Mouse (Mus musculus): ENCODE data around the gene Coq5. TPM values are rescaled to one million over a fixed set of nuclear protein-coding genes. Genes with fewer than 3 reads are reported as not detected.
A peak's percentile ranks its signal among the peaks of the same experiment; 100 is the strongest.

Gene Coq5
- 41.8 and 43.6 TPM in 2 replicates for polyA plus RNA-seq (2015; fragmentation: Nextera tagmentation; extraction: Ambion mirVana)

GRCm38 (mm10) chr5:115279226-115280049 lies at the start of gene Coq5:
Gene Coq5 (plus strand): TSS chr5:115279666.
- peaks cover 6% of the 10 kb centered on the region for H3K4me1 ChIP-seq
- H3K27ac ChIP-seq: no peak within 1 kb of the TSS
- H3K9me3 ChIP-seq: no peaks in the 10 kb centered on the region
- peak; percentile 71; the same call in 1 of the 2 replicates for ATAC-seq (ENCODE audit: low FRiP score, low read depth)
- H3K27me3 ChIP-seq: no peaks in the 10 kb centered on the region
- H3K4me2 ChIP-seq (replicated peaks): peak within 1 kb of the TSS; percentile 95
- peak within 1 kb of the TSS; percentile 85 for H3K9ac ChIP-seq
- H3K4me3 ChIP-seq: peak within 1 kb of the TSS; percentile 92
- peaks cover 14% of the 10 kb centered on the region for H3K36me3 ChIP-seq
- WGBS: 3% methylated on average over 45 of the region's 45 CpGs

- Histone ChIP-seq H3K4me2 (replicated peaks) (no peak overlapping the region; the same call in 1 of the 2 replicates), H3K36me3 (no peaks in the 10 kb centered on the region), H3K27ac (no peak overlapping the region; the same call in 1 of the 2 replicates), H3K27me3 (peaks cover 17% of the 10 kb centered on the region), H3K4me3 (no peak overlapping the region), H3K9ac (no peak overlapping the region; the same call in 1 of the 2 replicates), H3K9me3 (no peaks in the 10 kb centered on the region), H3K4me1 (peaks cover 17% of the 10 kb centered on the region)
- no peak for ATAC-seq (ENCODE audit: low FRiP score, low read depth)
- 55% methylated on average over 15 of the region's 15 CpGs for WGBS
These were observed 48.5 kb upstream of the Coq5 start for GRCm38 (mm10) chr5:115230830-115231551.

GRCm38 (mm10) chr5:115231552-115232120 lies 47.8 kb upstream of the Coq5 start:
- no peaks in the 10 kb centered on the region for H3K36me3 ChIP-seq
- 37% methylated on average over 16 of the region's 16 CpGs for WGBS
- H3K27ac ChIP-seq: no peak overlapping the region; the same call in 1 of the 2 replicates
- no peak overlapping the region; the same call in 1 of the 2 replicates for H3K9ac ChIP-seq
- H3K4me2 ChIP-seq (replicated peaks): peak overlapping the region; percentile 16
- no peaks in the 10 kb centered on the region for H3K9me3 ChIP-seq
- peaks cover 20% of the 10 kb centered on the region for H3K4me1 ChIP-seq
- ATAC-seq (ENCODE audit: low FRiP score, low read depth): no peak
- no peak overlapping the region for H3K4me3 ChIP-seq
- peaks cover 17% of the 10 kb centered on the region for H3K27me3 ChIP-seq

GRCm38 (mm10) chr5:115232516-115232915 lies 47.0 kb upstream of the Coq5 start:
- Histone ChIP-seq H3K9me3 (no peaks in the 10 kb centered on the region), H3K27ac (no peak overlapping the region), H3K4me2 (replicated peaks) (no peak overlapping the region), H3K4me1 (peaks cover 20% of the 10 kb centered on the region), H3K36me3 (no peaks in the 10 kb centered on the region), H3K4me3 (no peak overlapping the region), H3K27me3 (peaks cover 17% of the 10 kb centered on the region), H3K9ac (no peak overlapping the region)
- no peak for ATAC-seq (ENCODE audit: low FRiP score, low read depth)
- 42% methylated on average over 6 of the region's 6 CpGs for WGBS

- WGBS: 86% methylated on average over 14 of the region's 14 CpGs
- no peak for ATAC-seq (ENCODE audit: low FRiP score, low read depth)
These were observed 46.3 kb upstream of the Coq5 start for GRCm38 (mm10) chr5:115233031-115233780.

GRCm38 (mm10) chr5:115234519-115234918 lies 44.9 kb upstream of the Coq5 start:
- H3K4me2 ChIP-seq (replicated peaks): peak overlapping the region; percentile 87; the same call in 1 of the 2 replicates
- no peak overlapping the region for H3K27ac ChIP-seq
- WGBS: 45% methylated on average over 6 of the region's 6 CpGs
- H3K36me3 ChIP-seq: no peaks in the 10 kb centered on the region
- 0 out of 2 replicates have a peak overlapping the region, but pooled peaks have one; percentile 61 for H3K4me3 ChIP-seq
- ATAC-seq (ENCODE audit: low FRiP score, low read depth): no peak
- H3K9me3 ChIP-seq: no peaks in the 10 kb centered on the region
- no peak overlapping the region for H3K9ac ChIP-seq
- H3K27me3 ChIP-seq: peaks cover 17% of the 10 kb centered on the region
- peaks cover 30% of the 10 kb centered on the region for H3K4me1 ChIP-seq

More at GRCm38 (mm10) chr5:115233031-115233780, 46.3 kb upstream of the Coq5 start:
- Histone ChIP-seq H3K4me2 (replicated peaks) (no peak overlapping the region), H3K36me3 (no peaks in the 10 kb centered on the region), H3K27ac (no peak overlapping the region), H3K9me3 (no peaks in the 10 kb centered on the region), H3K27me3 (peaks cover 17% of the 10 kb centered on the region), H3K9ac (no peak overlapping the region), H3K4me3 (no peak overlapping the region), H3K4me1 (peaks cover 20% of the 10 kb centered on the region)

- no peaks in the 10 kb centered on the region for H3K9me3 ChIP-seq
- H3K4me3 ChIP-seq: peak overlapping the region; percentile 61
- H3K27ac ChIP-seq: no peak overlapping the region
- peak overlapping the region; percentile 73 for H3K9ac ChIP-seq
- H3K4me1 ChIP-seq: peaks cover 30% of the 10 kb centered on the region
- peak; percentile 15; the same call in 1 of the 2 replicates for ATAC-seq (ENCODE audit: low FRiP score, low read depth)
- peak overlapping the region; percentile 87 for H3K4me2 ChIP-seq (replicated peaks)
- peaks cover 6% of the 10 kb centered on the region for H3K36me3 ChIP-seq
- under 1% methylated on average over 45 of the region's 45 CpGs for WGBS
- H3K27me3 ChIP-seq: peaks cover 17% of the 10 kb centered on the region
These were observed 44.1 kb upstream of the Coq5 start for GRCm38 (mm10) chr5:115235323-115235771.

- H3K9ac ChIP-seq: peak within 1 kb of the TSS; percentile 73
- peak within 1 kb of the TSS; percentile 61 for H3K4me3 ChIP-seq
- peak; percentile 54 for ATAC-seq (ENCODE audit: low FRiP score, low read depth)
- peak within 1 kb of the TSS; percentile 87 for H3K4me2 ChIP-seq (replicated peaks)
- H3K27me3 ChIP-seq: peaks cover 17% of the 10 kb centered on the region
- no peaks in the 10 kb centered on the region for H3K9me3 ChIP-seq
- H3K4me1 ChIP-seq: peaks cover 30% of the 10 kb centered on the region
- H3K27ac ChIP-seq: no peak within 1 kb of the TSS
- WGBS: under 1% methylated on average over 21 of the region's 21 CpGs
- H3K36me3 ChIP-seq: peaks cover 10% of the 10 kb centered on the region
These were observed 43.6 kb upstream of the Coq5 start, which contains the start of gene Pop5 for GRCm38 (mm10) chr5:115235786-115236263. Gene Pop5 (plus strand): TSS chr5:115235836.

GRCm38 (mm10) chr5:115237803-115238728 lies 41.4 kb upstream of the Coq5 start:
- H3K4me3 ChIP-seq: peak overlapping the region; percentile 90
- peak overlapping the region; percentile 90 for H3K4me2 ChIP-seq (replicated peaks)
- WGBS: under 1% methylated on average over 88 of the region's 88 CpGs
- no peak overlapping the region; the same call in 1 of the 2 replicates for H3K27ac ChIP-seq
- H3K9me3 ChIP-seq: no peaks in the 10 kb centered on the region
- H3K27me3 ChIP-seq: peaks cover 15% of the 10 kb centered on the region
- H3K36me3 ChIP-seq: peaks cover 33% of the 10 kb centered on the region
- ATAC-seq (ENCODE audit: low FRiP score, low read depth): peak; percentile 86
- H3K4me1 ChIP-seq: peaks cover 23% of the 10 kb centered on the region
- peak overlapping the region; percentile 87 for H3K9ac ChIP-seq

GRCm38 (mm10) chr5:115238729-115239195 lies 40.7 kb upstream of the Coq5 start:
- 6% methylated on average over 11 of the region's 11 CpGs for WGBS
- peak overlapping the region; percentile 87 for H3K9ac ChIP-seq
- peak overlapping the region; percentile 90 for H3K4me2 ChIP-seq (replicated peaks)
- peak overlapping the region; percentile 90 for H3K4me3 ChIP-seq
- H3K36me3 ChIP-seq: peaks cover 40% of the 10 kb centered on the region
- H3K27ac ChIP-seq: no peak overlapping the region
- peaks cover 10% of the 10 kb centered on the region for H3K27me3 ChIP-seq
- no peak for ATAC-seq (ENCODE audit: low FRiP score, low read depth)
- no peaks in the 10 kb centered on the region for H3K9me3 ChIP-seq
- H3K4me1 ChIP-seq: peaks cover 23% of the 10 kb centered on the region

Measured in limb, embryonic 13.5 days (tissue).